Mouse (Mus musculus): ENCODE data around the gene Podxl. TPM values are rescaled to one million over a fixed set of nuclear protein-coding genes. Genes with fewer than 3 reads are reported as not detected.
A peak's percentile ranks its signal among the peaks of the same experiment; 100 is the strongest.

The Podxl gene
- polyA plus RNA-seq, 1 experiment, result 149 TPM

GRCm38 (mm10) chr6:31496227-31496626, 67.6 kb downstream of the Podxl start:
- TF ChIP-seq POLR2A (IDR thresholded peaks at IDR 0.05; ENCODE audit: low read depth, low read length), result no peak
- TF ChIP-seq CTCF (conservative IDR thresholded peaks at IDR 0.05; ENCODE audit: insufficient read depth, insufficient read length, low read depth, low read length), result no peak
- Histone ChIP-seq H3K4me1 (ENCODE audit: control insufficient read depth, insufficient read depth, low read length) (0 out of 2 replicates have a peak, but pooled peaks cover 4% of the 10 kb centered on the region), H3K27me3 (replicated peaks; ENCODE audit: control insufficient read depth, insufficient read depth, low read length) (no peaks in the 10 kb centered on the region), H3K36me3 (ENCODE audit: control insufficient read depth, insufficient read depth, low read length) (peaks cover 7% of the 10 kb centered on the region), H3K4me3 (ENCODE audit: insufficient read depth, low read depth, low read length) (no peak overlapping the region), H3K27ac (ENCODE audit: insufficient read depth, low read depth, low read length) (no peak overlapping the region)
- 81% methylated on average over 2 of the region's 2 CpGs for WGBS
- no peak for DNase-seq

DNA sequence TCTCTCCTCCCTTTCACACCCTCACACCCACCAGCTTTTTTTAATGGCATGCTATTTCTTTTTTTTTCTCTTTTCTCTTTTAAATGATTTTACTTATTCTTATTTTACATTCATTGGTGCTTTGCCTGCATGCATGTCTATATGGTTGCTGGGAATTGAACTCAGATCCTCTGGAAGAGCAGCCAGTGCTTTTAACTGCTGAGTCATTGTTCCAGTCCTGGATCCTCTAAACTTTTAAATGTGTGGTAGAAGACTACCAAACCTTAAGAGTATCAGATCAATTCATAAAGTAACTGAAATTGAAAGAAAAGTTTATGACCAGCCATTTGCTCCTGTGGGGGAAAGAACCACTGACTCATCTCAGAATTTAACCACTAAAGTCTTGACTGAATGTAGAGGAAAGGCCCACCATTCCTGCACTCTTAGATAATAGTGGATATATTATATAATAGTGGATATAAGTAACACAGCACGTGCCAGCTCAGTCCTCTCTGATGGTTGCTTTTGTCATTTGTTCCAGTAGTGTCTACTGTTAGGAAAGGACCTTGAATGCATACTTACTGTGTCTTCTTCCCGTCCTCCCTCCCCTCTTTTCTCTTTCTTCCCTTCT, 68.6 kb downstream of the Podxl start:
- TF ChIP-seq POLR2A (IDR thresholded peaks at IDR 0.05; ENCODE audit: low read depth, low read length) (no peak), CTCF (conservative IDR thresholded peaks at IDR 0.05; ENCODE audit: insufficient read depth, insufficient read length, low read depth, low read length) (no peak)
- 0 out of 2 replicates have a peak, but pooled peaks cover 4% of the 10 kb centered on the region for H3K4me1 ChIP-seq (ENCODE audit: control insufficient read depth, insufficient read depth, low read length)
- DNase-seq, result no peak
- peaks cover 7% of the 10 kb centered on the region for H3K36me3 ChIP-seq (ENCODE audit: control insufficient read depth, insufficient read depth, low read length)
- no peaks in the 10 kb centered on the region for H3K27me3 ChIP-seq (replicated peaks; ENCODE audit: control insufficient read depth, insufficient read depth, low read length)
- 85% methylated on average over 2 of the region's 2 CpGs for WGBS
- no peak overlapping the region for H3K4me3 ChIP-seq (ENCODE audit: insufficient read depth, low read depth, low read length)
- no peak overlapping the region for H3K27ac ChIP-seq (ENCODE audit: insufficient read depth, low read depth, low read length)

DNA sequence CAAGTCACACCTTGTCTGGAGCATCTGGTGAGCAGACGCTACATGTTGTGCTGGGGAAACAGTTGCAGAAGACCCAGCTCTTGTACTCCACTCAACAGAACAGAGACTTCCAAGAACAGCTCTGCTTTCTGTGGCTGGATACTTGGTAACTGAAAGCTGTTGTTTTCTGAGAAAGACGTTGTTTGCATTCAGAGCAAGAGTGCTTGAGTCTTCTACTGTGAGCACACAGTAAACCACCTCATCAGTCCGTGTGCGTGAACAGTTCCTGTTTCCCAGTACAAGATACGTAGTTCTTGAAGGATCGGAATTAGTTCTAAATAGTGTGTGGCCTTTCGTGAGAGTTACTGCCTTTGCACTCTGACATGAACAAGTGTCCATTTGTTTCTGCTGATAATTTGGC, 73.8 kb downstream of the Podxl start:
- H3K36me3 ChIP-seq (ENCODE audit: control insufficient read depth, insufficient read depth, low read length), result peaks cover 4% of the 10 kb centered on the region; the same call in 1 of the 2 replicates

GRCm38 (mm10) chr6:31486601-31487000, 77.2 kb downstream of the Podxl start:
- no peaks in the 10 kb centered on the region; the same call in 1 of the 2 replicates for H3K4me1 ChIP-seq (ENCODE audit: control insufficient read depth, insufficient read depth, low read length)
- H3K27me3 ChIP-seq (replicated peaks; ENCODE audit: control insufficient read depth, insufficient read depth, low read length), result no peaks in the 10 kb centered on the region
- WGBS, result 82% methylated on average over 2 of the region's 2 CpGs
- TF ChIP-seq POLR2A (IDR thresholded peaks at IDR 0.05; ENCODE audit: low read depth, low read length) (no peak), CTCF (conservative IDR thresholded peaks at IDR 0.05; ENCODE audit: insufficient read depth, insufficient read length, low read depth, low read length) (no peak)
- H3K27ac ChIP-seq (ENCODE audit: insufficient read depth, low read depth, low read length), result no peak overlapping the region
- no peak for DNase-seq
- H3K4me3 ChIP-seq (ENCODE audit: insufficient read depth, low read depth, low read length), result no peak overlapping the region
- peaks cover 6% of the 10 kb centered on the region for H3K36me3 ChIP-seq (ENCODE audit: control insufficient read depth, insufficient read depth, low read length)

More for the DNA sequence above, 73.8 kb downstream of the Podxl start:
- no peak for DNase-seq
- 98% methylated on average over 7 of the region's 7 CpGs for WGBS
- TF ChIP-seq POLR2A (IDR thresholded peaks at IDR 0.05; ENCODE audit: low read depth, low read length) (no peak), CTCF (conservative IDR thresholded peaks at IDR 0.05; ENCODE audit: insufficient read depth, insufficient read length, low read depth, low read length) (no peak)
- no peaks in the 10 kb centered on the region for H3K27me3 ChIP-seq (replicated peaks; ENCODE audit: control insufficient read depth, insufficient read depth, low read length)
- H3K4me3 ChIP-seq (ENCODE audit: insufficient read depth, low read depth, low read length), result no peak overlapping the region
- H3K4me1 ChIP-seq (ENCODE audit: control insufficient read depth, insufficient read depth, low read length), result no peaks in the 10 kb centered on the region
- no peak overlapping the region for H3K27ac ChIP-seq (ENCODE audit: insufficient read depth, low read depth, low read length)

DNA sequence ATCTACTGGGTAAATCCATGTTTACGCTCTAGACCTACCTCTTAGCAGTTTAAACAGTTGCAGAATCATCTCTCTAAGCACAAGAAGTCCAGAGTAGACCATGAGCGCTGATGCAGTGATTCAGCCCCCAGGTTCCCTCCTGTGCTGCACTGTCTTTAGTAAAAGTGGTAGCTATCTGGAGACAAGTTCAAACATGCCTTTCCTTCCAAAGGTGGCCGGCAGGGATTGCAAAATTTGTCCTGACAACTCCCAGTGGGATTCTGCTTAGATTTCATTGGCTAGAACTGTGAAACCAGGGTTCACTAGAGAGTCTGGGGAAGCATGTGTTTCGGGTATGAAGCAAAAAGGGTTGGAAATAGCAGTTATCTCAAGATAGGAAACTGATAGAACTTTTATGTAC, 83.8 kb downstream of the Podxl start:
- 77% methylated on average over 4 of the region's 4 CpGs for WGBS
- TF ChIP-seq POLR2A (IDR thresholded peaks at IDR 0.05; ENCODE audit: low read depth, low read length) (no peak), CTCF (conservative IDR thresholded peaks at IDR 0.05; ENCODE audit: insufficient read depth, insufficient read length, low read depth, low read length) (no peak)
- DNase-seq, result no peak
- Histone ChIP-seq H3K4me1 (ENCODE audit: control insufficient read depth, insufficient read depth, low read length) (no peaks in the 10 kb centered on the region; the same call in 1 of the 2 replicates), H3K27me3 (replicated peaks; ENCODE audit: control insufficient read depth, insufficient read depth, low read length) (no peaks in the 10 kb centered on the region), H3K27ac (ENCODE audit: insufficient read depth, low read depth, low read length) (no peak overlapping the region), H3K36me3 (ENCODE audit: control insufficient read depth, insufficient read depth, low read length) (peaks cover 5% of the 10 kb centered on the region), H3K4me3 (ENCODE audit: insufficient read depth, low read depth, low read length) (no peak overlapping the region)

- H3K4me1 ChIP-seq (ENCODE audit: control insufficient read depth, insufficient read depth, low read length), result no peaks in the 10 kb centered on the region
- H3K27me3 ChIP-seq (replicated peaks; ENCODE audit: control insufficient read depth, insufficient read depth, low read length), result no peaks in the 10 kb centered on the region
- TF ChIP-seq POLR2A (IDR thresholded peaks at IDR 0.05; ENCODE audit: low read depth, low read length) (no peak), CTCF (conservative IDR thresholded peaks at IDR 0.05; ENCODE audit: insufficient read depth, insufficient read length, low read depth, low read length) (0 out of 2 replicates have a peak, but pooled peaks have one; percentile 21)
- peaks cover 3% of the 10 kb centered on the region for H3K36me3 ChIP-seq (ENCODE audit: control insufficient read depth, insufficient read depth, low read length)
- 70% methylated on average over 4 of the region's 4 CpGs for WGBS
- DNase-seq, result peak; percentile 29
- no peak overlapping the region for H3K4me3 ChIP-seq (ENCODE audit: insufficient read depth, low read depth, low read length)
- no peak overlapping the region for H3K27ac ChIP-seq (ENCODE audit: insufficient read depth, low read depth, low read length)
These were observed 85.6 kb downstream of the Podxl start for GRCm38 (mm10) chr6:31478221-31478620.

Other genes starting within 250 kb of the Podxl start
- 50.4 and 84.5 TPM in 2 replicates for gene Mkln1, start 165.2 kb downstream of the Podxl start, polyA plus RNA-seq (2012; rRNA removed)

All from kidney, adult 2 months (tissue).